Mouse (Mus musculus) MEL-GATA-1-ER (cell line): ENCODE measurements around the gene Serpinb1c.
"Not testable (repeated sequence)": the region's sequence is repeated elsewhere in the genome, so short reads cannot be mapped to it uniquely, and the experiment has no call there.

Experiments
- DNase-seq: peaks from one replicate; pipeline ENCODE4 v3.0.0-alpha.2; 2012; ENCODE audit warnings: low read depth; ENCODE audit errors: extremely low read depth

The Serpinb1c gene

DNA sequence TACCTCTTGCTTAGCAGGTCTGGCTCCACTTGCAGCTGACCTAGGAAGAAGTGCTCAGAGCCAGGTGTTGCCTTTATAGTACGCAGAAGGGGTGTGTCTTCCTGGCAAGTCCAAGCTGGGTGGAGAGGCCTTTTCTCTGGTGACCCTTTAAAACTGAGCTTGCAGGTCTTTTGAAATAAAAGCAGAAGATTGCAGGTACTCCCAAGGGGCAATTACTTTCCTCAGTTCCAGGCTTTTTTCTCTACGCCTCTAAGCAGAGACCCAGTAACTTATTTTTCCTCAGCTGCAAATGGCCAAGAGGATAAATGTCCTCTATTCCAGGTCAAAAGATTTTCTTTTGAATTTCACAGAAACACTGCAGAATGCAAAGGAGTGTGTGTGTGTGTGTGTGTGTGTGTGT, at the start of gene Serpinb1c:
Serpinb1c (minus strand) TSS at position 101 of the 400 bp plus-strand sequence.
- DNase-seq, result no peak

DNA sequence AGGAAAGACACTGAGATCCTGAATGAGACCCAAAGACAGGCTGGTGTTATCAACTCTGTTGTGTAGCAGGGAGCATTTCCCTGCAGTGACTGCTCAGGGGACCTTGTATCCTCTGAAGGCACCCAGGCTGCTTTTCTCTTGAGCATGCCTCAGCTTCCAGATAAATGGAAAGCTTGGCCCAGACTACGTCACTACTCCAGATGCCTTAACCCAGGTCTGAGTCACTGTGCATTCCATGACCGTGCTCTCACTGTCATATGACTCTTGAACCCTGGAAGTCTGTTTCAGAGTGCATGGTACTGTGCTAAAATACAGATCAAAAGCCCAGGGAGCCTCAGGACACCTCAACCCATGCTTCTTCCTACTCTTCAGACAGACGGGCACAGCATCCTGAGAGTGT, 41.2 kb upstream of the Serpinb1c start:
- DNase-seq, result not testable (repeated sequence)

DNA sequence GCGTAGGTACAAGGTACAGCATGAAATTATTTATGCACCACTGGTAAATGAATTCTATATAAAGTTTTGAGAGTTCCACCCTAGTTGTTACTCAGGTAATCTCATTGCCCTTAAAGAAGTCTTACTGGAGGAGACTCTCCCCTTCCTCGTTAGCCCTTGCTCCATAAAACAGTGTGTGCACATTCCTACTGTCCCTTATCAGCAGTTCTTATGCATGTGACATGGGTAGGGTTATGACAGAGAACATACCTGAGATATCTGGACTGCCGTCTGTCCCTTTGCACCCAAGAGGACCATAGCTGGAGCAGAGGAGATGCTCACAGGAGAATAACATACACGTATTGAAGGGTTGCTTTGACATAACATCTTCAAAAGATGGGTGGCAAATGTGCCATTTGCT, 40.3 kb upstream of the Serpinb1c start:
- not testable (repeated sequence) for DNase-seq

DNA sequence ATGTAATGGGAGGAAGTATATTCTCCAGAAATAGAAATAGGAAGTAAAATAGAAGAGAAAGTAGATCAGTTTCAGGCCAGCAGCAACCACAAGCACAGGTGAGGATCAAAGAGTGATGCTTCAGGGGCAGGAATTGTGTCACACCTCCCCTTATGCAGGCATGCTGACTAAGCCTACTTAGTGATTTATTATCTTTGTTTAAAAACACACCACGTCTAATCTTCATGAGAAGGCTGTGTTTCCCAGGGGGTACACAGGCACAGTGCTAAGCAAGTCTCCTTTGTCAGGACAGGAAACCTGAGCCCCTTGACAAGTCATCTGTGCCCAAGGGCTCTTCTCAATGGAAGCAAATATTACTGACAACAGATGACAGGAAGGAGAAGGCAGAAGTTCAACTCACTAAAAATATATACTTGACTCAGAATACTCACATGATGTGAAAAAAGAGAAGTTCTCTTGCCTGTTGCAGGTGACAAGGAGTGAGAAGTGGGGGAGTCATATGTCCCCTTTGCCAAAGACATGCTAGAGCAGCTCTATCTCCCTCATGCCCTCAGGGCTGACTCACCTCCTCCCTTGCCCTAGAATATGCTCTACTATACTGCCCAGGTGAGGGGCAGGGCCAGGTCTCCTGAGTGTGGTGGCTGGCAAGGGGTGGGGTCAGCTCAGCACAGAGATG, 36.8 kb upstream of the Serpinb1c start:
- DNase-seq, result no peak

DNA sequence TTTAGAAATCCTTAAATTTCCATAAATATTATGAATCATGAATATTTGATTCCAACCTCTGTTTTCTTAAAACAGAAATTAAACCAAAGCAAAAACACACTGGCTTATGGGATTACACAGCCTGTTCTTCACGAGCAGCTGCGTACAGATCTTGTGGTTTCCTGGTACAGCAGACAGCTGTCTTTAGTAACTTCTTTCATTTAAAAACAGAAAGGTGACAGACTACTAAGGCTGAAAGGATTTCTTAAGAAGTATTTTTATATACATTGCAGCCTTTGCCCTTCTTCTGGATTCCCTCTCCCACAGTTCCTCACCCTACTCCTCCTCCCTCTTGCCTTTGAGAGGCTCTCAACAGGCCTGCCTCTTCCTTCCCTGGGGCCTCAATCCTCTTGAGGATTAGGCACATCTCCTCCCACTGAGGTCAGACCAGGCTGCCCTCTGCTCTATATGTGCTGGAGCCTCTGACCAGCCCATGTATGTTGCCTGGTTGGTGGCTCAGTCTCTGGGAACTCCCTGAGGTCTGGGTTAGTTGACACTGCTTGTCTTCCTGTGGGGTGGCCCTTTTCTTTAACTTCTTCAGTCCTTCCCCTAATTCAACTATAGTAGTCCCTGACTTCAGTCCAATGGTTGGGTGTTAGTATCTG, 31.2 kb upstream of the Serpinb1c start:
- no peak for DNase-seq

DNA sequence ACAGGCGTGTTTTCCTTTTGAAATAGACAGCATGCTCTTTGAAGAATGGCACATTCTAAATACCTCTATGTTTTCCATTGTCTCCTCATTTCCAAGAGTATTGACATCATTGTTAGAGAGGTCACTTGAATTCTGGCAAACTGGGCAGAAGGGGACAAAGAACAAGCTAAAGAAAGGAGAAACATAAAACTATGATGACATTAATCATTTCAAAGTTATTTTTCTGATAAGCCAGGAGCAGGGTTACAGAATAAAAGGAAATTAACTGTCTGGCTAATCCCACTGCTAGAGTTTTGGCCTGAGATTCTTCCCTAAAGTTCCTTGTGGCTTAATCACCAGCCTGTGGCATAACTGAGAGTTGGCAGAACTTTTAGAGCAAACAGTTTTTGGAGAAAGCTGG, 29.2 kb upstream of the Serpinb1c start:
- no peak for DNase-seq

DNA sequence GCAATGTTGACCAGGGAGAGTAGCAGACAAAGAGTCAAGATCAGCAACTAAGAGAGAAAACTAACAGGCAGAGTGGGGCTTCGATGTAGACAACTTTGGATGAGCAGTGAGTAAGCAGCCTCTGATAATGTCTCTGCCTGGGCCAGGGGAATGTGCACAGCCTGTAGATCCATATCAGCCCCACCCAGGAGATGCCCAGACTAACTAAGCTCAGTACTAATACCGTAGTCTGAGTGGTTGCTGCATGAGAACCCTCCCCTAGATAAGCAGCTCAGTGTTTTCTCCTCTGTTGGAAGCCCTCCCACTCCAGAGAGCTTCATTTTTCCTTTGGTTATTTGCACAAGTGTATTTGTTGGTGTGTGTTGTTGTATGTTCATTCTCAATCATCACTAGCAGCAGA, 28.6 kb upstream of the Serpinb1c start:
- DNase-seq, result no peak

DNA sequence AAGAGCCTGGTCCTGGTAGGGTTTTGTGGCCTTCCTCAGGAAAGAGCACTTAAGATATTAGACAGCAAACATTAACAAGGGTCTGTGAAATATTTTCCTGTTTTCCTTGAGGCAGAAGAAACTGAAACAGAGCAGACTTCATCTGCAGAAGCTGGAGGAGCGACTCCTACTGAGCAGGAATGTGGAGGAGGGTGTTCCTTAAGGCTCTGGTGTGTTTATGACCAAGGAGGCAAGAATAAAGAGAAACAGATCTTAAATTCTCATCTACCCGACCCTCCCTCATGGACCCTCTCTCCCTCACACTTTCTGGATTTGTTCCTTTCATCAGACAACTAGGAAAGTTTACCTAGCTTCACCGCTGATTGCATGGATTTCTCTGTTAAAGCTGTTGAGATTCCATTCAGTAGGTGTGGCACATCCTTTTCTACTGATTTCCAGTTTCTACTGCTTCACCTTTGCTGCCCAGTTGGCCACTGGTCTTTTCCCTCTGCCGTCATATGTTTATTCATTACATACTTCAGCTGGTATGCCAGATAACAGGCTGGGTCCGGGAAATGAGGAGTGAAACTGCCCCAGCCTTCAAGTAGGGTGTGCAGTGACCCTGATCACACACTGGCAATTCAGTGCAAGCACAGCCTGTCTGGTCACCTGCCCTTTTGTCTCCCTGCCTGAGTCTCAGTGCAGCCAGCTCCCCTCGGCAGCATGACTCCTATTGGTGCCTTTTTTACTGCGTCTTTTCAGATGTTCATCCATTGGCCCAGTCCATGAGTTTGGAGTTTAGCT, 26.8 kb upstream of the Serpinb1c start:
- no peak for DNase-seq

DNA sequence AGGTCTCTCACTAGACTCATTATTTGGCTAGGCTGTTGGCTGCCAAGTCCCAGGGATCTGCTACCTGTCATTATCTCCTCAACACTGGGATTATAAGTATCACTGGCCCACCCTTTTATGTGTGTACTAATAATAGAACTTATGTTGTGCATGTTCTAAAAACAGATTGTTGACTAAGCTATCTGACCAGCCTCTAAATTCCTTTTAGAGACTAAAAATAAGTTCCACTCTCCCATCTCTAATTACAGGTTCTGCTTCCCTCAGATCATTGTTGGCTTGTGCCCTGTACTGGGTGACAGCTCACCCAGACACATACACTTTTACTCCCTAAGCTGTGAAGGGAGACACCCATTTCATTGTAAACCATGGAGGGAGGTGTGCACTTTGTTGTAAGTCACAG, 24.6 kb upstream of the Serpinb1c start:
- no peak for DNase-seq

DNA sequence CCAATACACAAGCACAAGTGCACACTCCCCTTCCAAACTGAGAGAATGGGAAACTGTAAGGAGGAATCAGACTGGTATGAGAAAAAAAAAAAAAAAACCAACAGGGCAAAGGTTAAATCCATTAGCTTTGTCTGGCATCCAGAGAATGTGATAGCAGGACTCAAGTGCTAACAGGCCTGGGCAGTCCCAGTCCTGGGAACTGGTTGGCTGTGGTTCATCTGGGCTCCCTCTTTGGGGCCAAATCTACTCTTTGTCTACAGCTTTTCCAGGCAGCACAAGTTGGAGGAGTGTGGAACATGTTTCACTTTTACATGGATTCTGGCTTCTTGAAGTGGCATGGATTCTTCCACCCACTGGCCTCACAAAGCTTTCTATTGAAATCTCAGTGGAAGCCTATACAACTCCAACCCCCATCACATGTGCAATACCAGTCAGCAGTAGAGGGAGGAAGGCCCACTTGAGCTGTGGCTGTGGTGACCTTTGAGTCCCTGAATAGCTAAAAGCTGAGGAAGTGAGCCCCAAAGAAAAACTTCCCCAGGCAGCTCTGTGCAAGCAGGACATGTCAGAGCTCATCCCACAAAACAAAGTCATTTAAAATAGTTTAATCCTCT, 14.9 kb upstream of the Serpinb1c start:
- no peak for DNase-seq

DNA sequence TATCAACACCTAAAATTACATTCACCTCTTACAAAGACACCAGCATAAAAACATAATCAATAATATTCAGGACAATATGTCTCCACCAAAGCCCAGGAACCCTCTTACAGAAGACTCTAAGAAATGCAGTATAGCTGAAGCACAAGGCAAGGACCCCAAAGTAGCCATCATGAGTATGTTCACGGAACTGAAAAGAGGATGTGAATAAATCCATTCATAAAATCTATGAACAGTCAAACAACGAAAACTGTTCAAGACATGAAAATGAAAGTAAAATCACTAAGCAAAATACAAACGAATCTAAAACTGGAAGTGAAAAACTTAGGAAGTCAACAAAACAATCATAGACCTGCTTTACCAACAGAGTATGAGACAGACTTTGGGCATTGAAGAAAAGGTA, 10.2 kb upstream of the Serpinb1c start:
- no peak for DNase-seq

DNA sequence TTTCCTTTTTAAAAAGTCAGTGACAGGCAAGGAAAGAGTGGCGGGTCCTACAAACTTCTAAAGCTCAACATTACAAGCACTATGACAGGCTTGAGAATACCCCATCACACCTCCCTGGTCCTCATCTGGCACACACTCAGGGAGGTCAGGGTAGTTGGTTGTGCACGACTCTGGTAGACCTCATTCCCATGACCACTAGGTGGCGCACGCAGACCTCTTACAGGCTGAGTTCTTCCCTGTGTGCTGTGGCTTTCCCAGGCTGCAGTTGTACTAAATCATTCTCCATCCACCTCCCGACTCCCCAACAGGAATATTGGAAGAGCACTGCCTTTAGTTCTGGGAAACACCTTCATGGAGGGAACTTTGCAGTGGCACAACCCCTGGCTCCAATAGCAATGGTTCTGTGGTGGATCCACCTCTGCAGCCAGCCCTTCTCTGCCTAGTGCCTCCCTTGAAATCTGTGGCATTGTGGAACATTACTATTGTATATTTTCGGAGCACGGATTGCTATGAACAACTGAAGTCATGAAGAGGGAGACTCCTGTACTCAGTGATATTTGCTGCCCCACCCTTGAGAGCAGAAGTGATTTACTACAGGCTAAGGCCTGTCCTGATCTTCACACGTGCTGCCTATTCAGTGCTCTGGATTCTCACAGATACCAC, 5.3 kb upstream of the Serpinb1c start:
- DNase-seq, result peak; percentile 37

DNA sequence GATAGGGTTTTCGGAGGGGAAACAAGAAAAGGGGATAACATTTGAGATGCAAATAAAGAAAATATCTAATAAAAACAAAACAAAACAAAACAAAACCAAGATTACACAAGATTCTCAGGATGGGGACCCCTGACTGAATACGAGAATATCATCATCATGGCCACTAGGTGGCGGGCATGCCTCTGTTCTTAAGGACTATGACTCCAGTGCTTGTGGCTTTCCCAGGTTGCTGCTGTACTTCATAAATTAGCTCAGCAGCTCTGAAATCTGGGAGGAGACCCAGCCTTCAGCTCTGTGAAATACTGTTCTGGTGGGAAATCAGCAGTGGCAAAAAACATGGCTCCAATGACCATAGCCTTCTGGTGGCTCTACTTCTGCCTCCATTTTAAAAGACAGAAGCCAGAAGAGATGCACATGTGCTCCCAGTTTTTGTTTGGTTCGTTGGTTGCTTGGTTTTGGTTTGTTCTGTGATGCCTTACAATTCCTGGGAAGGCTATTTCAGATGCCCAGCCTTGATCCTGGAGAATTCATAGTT, 4.5 kb upstream of the Serpinb1c start:
- DNase-seq, result peak; percentile 42

DNA sequence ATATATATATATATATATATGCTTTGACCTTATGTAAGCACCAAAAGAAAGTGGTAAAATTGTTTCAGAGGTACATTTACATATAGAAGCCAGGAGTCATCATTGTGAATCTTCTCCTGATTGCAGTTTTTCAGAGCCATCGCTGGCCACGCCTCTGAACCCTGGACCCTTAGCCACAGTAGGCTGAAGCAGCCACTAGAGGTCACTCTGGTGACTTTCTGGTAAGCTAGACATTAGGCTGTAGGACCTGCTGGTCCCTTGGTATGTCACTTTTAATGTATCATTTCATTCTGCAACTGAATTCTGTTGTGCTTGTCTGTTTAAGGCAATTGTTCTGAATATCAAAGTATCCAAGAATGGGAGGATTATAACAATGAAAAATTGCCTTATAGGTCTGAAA, 2.6 kb upstream of the Serpinb1c start:
- no peak for DNase-seq

DNA sequence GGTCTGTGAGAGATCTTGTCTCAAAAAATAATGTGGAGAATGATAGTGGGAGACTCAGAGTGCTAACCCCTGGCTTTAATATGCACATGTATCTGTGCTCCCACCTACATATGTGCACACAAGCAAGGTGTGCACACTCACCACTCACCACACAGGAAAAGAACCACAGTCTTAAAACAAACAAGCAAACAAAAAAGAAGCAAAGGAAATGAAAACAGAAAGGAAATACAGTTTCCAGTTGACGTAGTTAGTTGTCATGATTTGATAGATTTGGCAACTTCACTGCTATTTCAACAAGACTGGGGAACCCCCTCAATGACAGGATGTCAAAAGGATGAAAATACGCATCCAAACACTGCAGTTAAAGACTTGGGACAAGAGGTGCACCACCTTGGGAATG, 1.1 kb upstream of the Serpinb1c start:
- not testable (repeated sequence) for DNase-seq

DNA sequence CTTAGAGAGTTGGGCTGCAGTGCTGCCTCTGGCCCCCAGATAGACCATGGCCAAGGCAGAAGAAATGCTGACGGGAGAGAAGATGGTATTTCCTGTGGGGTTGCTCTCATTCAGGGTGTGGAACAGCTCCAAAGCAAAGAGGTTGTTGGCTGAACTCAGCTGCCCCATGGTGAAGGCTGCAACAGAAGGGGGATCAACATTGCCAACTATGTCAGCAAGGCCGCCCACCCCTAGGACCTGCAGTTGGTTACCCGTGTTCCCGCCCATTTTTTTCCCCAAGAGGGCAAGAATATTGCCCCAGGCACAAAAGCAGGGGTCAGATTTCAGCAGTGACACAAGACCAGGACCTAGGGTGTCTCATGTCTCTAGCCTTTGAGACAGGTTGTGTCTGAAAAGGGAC, 1.1 kb downstream of the Serpinb1c start:
- DNase-seq, result no peak

DNA sequence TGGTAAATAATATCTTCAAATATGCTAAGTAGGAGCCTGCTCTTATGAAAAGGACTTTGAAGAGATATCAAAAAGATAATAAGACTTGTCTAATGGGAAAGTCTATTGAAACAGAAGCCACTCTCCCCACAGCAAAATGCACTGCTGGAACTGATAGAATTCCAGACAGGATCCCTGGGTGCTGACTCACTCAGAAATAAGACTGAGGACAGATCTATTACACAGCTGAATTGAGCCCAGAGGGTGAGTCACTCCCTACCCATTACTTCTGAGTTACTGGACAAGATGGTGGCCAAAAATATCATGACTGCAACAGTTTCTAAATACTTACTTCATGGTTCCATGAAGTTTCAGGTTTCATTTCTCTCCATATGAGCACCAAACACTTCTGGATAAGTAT, 13.3 kb downstream of the Serpinb1c start:
- no peak for DNase-seq

DNA sequence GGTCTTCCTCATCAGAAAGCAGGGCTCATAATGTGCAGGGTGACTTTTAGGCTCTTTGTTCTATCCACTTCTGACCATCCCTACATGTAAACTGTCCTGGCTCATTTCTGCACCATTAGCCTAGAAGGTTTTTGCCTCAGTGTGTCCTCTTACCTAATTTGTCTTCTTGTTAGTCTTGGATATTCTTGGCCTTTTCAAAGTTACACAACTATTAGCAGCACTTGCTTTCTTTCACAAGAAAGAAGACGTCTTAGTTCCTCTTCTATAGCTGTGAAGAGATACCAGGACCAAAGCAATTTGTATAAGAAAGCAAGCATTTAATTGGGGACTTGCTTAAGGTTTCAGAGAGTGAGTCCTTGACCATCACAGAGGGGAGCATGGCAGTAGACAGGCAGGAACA, 24.1 kb downstream of the Serpinb1c start:
- DNase-seq, result no peak

DNA sequence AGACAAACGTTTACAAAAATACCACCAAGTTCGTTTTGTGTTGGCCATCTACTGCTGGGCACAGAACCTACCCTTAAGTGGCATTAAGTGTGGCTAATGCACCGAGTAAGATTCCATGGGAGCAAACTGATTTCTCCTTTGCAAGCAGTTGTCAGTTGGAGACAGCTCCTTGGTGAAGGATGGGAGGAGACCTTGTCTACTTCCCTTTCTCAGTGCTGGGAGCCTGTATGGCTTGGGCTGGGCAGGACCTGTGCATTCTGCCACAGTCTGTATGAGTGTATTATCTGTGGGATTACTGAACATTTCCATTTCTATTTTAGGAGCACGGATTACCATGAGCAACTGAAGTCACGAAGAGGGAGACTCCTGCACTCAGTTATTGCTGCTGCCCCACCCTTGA, 29.2 kb downstream of the Serpinb1c start:
- DNase-seq, result no peak

DNA sequence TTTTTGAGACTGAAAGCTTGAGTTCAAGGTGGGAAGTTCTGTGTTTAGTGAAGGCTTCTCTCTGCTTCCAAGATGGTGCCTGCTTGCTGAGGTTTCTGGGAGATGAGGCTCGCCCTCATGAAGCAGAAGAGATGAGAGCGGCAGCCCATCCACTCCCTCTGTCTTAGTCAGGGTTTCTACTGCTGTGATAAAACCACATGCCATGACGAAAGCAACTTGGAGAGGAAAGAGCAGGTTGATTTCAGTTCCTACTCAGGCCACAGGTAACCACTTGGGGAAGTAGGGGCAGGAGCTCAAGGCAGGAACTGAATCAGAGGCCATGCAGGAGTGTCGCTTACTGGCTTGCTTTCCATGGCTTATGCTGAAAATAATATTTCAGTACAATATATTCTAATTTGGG, 29.8 kb downstream of the Serpinb1c start:
- DNase-seq, result not testable (repeated sequence)

DNA sequence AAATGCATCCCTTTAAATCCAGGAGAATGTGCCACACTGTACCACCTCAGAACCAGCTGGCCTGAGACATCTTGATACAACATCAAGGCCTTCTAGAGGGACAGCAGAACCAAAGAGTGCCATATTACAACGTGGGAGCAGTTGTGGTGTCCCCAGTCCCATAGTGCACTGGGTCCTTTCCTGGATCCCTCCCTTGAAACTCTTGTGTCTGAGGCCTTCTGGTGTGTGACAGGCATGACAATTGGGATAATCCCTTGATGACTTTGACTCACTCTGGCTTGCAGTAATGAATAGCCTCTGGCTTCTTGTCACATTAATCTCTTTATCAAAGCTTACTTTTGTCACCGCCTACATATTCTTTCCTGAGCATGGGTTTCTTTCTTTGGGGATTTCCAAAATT, 31.0 kb downstream of the Serpinb1c start:
- DNase-seq, result no peak
